Mouse (Mus musculus): ENCODE results near the gene Exoc5. TPM values are rescaled to one million over a fixed set of nuclear protein-coding genes. Genes with fewer than 3 reads are reported as not detected.

The Exoc5 gene
- total and polyA plus RNA-seq, 2 experiments from 2014 or later: 61.2 to 104 TPM

DNA sequence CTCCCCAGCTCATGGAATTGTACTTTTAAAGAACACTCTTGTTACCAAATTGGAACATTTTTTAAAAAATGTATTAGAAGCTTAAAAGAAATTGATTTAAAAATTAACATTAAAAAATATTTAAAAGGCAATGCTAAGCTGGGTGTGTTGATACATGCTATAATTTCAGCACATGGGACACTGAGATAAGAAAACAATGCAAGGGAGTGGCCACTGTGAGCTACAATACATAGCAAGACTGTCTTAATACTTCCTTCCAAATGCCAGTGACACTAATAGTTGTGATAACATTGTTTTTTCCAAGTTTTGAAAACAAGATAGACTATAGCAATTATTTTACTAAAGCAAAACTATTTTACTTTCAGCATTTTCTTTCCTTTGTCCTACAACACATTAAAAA, 17.0 kb downstream of the Exoc5 start:
- no peak for TF ChIP-seq CTCF (IDR thresholded peaks at IDR 0.05; ENCODE audit: low read depth)
- H3K4me3 ChIP-seq (ENCODE audit: low read depth, low read length): no peak overlapping the region
- no peak overlapping the region for H3K9ac ChIP-seq
- ATAC-seq: no peak
- DNase-seq: no peak
- no peak overlapping the region for H3K4me2 ChIP-seq (ENCODE audit: low read depth)
- H3K27me3 ChIP-seq (ENCODE audit: insufficient read depth, low read length): no peaks in the 10 kb centered on the region
- H3K4me1 ChIP-seq (ENCODE audit: insufficient read depth): no peaks in the 10 kb centered on the region
- no peak overlapping the region for H3K27ac ChIP-seq (ENCODE audit: low read depth, low read length)
- H3K36me3 ChIP-seq (ENCODE audit: insufficient read depth): no peaks in the 10 kb centered on the region; the same call in 1 of the 2 replicates
- no peaks in the 10 kb centered on the region for H3K9me3 ChIP-seq (ENCODE audit: low read length)

DNA sequence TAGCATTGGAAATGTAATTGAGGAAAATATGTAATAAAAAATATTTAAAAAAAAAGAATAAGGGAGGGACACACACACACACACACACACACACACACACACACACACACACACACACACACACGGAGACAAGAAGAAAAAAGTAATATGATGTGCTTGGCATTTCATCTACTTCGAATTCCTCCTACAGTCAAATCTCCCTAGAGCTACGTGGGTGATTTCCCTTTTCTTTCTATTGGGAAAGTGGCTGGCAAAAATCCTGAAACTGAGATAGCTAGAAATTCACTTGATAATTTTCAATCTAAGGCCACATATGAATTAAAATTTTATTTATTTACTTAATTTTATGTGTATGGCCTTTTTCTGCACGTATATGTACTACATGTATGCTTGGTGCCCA, 20.8 kb downstream of the Exoc5 start:
- Histone ChIP-seq H3K27ac (ENCODE audit: low read depth, low read length) (no peak overlapping the region), H3K9ac (no peak overlapping the region), H3K36me3 (ENCODE audit: insufficient read depth) (no peaks in the 10 kb centered on the region), H3K9me3 (ENCODE audit: low read length) (no peaks in the 10 kb centered on the region), H3K4me2 (ENCODE audit: low read depth) (no peak overlapping the region), H3K4me3 (ENCODE audit: low read depth, low read length) (no peak overlapping the region), H3K27me3 (ENCODE audit: insufficient read depth, low read length) (no peaks in the 10 kb centered on the region), H3K4me1 (ENCODE audit: insufficient read depth) (no peaks in the 10 kb centered on the region)
- DNase-seq (no peak), ATAC-seq (no peak)
- WGBS: 91% methylated on average over 4 of the region's 4 CpGs
- no peak for TF ChIP-seq CTCF (IDR thresholded peaks at IDR 0.05; ENCODE audit: low read depth)

DNA sequence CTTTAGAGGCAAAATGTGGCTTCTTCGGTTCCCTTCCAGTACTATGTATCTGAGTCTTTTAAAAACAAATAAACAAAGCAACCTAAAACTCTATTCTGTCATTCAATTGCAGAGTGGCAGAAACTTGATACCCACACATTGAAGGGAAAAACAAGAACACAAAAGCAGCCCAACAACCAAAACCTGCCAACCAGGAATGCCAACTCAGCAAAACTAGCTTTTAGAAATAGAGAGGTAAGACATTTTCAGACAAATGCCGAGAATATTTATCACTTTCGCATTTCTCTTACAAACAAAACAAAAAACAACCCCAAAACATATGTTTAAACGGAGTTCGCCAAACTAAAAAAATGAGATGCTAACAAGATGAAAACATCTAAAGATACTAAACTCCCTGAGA, 37.5 kb downstream of the Exoc5 start:
- Histone ChIP-seq H3K9me3 (ENCODE audit: low read length) (no peaks in the 10 kb centered on the region), H3K4me3 (ENCODE audit: low read depth, low read length) (no peak overlapping the region), H3K9ac (no peak overlapping the region), H3K27me3 (ENCODE audit: insufficient read depth, low read length) (no peaks in the 10 kb centered on the region), H3K36me3 (ENCODE audit: insufficient read depth) (peaks cover 8% of the 10 kb centered on the region), H3K4me1 (ENCODE audit: insufficient read depth) (no peaks in the 10 kb centered on the region), H3K4me2 (ENCODE audit: low read depth) (no peak overlapping the region), H3K27ac (ENCODE audit: low read depth, low read length) (no peak overlapping the region)
- DNase-seq: no peak
- TF ChIP-seq CTCF (IDR thresholded peaks at IDR 0.05; ENCODE audit: low read depth): no peak
- no peak for ATAC-seq
- 84% methylated on average over 5 of the region's 5 CpGs for WGBS

DNA sequence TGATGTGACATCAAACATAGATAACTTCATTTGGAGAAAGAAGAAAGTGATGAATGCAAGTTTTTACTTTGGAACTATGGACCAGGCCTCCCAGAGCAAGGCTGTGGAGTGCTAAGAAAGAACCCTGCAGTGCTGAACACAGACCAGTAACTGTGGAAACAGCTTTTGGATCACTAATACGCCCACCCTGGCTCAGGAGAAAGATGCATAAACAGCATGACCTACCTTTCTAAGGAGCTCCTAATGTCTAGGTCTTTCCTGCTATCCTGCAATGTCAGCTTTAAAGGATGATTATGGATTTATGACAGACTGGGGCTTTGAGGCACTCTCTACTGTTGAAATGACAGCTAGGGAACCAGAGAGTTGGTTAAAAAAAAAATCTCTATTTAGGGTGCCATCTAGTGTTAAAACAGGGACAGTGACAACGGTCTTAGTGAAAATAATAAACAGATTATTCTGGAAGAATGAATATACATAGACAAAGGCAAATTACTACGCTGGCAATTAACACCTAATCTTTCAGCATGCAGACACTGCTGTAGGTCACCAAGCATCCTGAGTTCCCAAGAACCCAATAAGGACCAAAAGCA, 38.6 kb downstream of the Exoc5 start:
- ATAC-seq (peak; percentile 60), DNase-seq (peak; percentile 18)
- H3K9me3 ChIP-seq (ENCODE audit: low read length): no peaks in the 10 kb centered on the region
- H3K4me1 ChIP-seq (ENCODE audit: insufficient read depth): no peaks in the 10 kb centered on the region
- no peak overlapping the region for H3K4me3 ChIP-seq (ENCODE audit: low read depth, low read length)
- H3K9ac ChIP-seq: no peak overlapping the region
- H3K27me3 ChIP-seq (ENCODE audit: insufficient read depth, low read length): no peaks in the 10 kb centered on the region
- no peak overlapping the region for H3K4me2 ChIP-seq (ENCODE audit: low read depth)
- H3K36me3 ChIP-seq (ENCODE audit: insufficient read depth): peaks cover 4% of the 10 kb centered on the region
- 51% methylated on average over 3 of the region's 3 CpGs for WGBS
- H3K27ac ChIP-seq (ENCODE audit: low read depth, low read length): no peak overlapping the region
- peak; percentile 56 for TF ChIP-seq CTCF (IDR thresholded peaks at IDR 0.05; ENCODE audit: low read depth)

DNA sequence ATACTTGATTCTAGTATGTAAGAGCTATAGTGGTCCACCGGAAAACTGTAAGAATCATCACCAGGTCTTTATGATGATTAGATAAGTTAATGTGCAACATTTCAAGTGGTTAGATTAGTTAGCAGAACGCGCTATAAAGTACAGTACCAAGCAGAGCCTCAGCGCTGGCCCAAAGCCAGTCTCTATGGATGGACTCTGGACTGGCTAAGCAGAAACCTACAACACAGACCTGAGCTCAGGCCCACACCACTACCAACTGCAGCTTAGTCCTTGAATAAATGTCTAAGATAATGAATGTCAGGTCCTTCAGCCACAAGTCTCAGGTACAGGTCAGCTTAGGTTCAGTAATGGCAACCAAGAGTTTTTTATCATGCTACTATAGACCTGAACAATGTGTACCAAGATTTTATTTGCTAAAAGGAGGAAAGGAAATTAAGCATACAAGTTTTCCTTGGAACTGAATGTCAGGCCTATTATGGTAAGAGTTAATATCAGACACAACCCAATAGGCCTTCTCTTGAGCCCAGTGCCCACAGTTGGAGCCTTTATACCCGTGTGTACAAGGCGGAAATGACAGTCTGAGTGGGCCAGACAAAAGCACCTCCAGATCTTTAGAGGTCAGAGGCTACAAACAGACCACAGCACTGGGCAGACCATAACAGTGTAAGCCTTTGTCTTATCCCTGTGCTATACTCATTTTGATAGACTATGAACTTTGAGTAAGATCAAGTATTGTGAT, 39.2 kb downstream of the Exoc5 start:
- Histone ChIP-seq H3K27ac (ENCODE audit: low read depth, low read length) (no peak overlapping the region), H3K36me3 (ENCODE audit: insufficient read depth) (peaks cover 4% of the 10 kb centered on the region), H3K9me3 (ENCODE audit: low read length) (no peaks in the 10 kb centered on the region), H3K4me1 (ENCODE audit: insufficient read depth) (no peaks in the 10 kb centered on the region), H3K27me3 (ENCODE audit: insufficient read depth, low read length) (no peaks in the 10 kb centered on the region), H3K4me3 (ENCODE audit: low read depth, low read length) (no peak overlapping the region), H3K9ac (no peak overlapping the region), H3K4me2 (ENCODE audit: low read depth) (no peak overlapping the region)
- ATAC-seq (no peak), DNase-seq (no peak)
- TF ChIP-seq CTCF (IDR thresholded peaks at IDR 0.05; ENCODE audit: low read depth): no peak
- WGBS: 89% methylated on average over 6 of the region's 6 CpGs

DNA sequence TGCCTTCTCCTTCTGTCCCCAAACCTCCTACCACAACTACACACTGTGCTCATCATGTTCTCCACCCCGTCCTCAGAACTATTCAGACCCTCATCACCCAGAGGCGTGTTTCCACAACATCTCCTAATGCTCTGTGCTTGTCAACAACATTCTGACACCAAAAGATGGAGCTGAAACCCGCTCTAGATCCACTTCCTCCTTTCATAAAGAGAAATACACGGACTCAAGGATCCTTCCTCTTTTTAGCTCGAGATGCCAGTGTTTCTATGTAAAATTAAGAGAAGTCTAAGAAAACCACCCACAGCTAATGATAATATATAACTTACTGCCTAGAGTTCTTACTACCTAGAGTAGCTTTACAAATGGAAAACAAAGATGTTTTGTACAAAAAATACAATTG, 46.7 kb downstream of the Exoc5 start:
- TF ChIP-seq CTCF (IDR thresholded peaks at IDR 0.05; ENCODE audit: low read depth): no peak
- Histone ChIP-seq H3K27me3 (ENCODE audit: insufficient read depth, low read length) (no peaks in the 10 kb centered on the region), H3K4me2 (ENCODE audit: low read depth) (no peak overlapping the region), H3K9me3 (ENCODE audit: low read length) (no peaks in the 10 kb centered on the region), H3K4me3 (ENCODE audit: low read depth, low read length) (no peak overlapping the region), H3K36me3 (ENCODE audit: insufficient read depth) (peaks cover 12% of the 10 kb centered on the region; the same call in 1 of the 2 replicates), H3K9ac (no peak overlapping the region), H3K27ac (ENCODE audit: low read depth, low read length) (no peak overlapping the region), H3K4me1 (ENCODE audit: insufficient read depth) (no peaks in the 10 kb centered on the region)
- 92% methylated on average over 5 of the region's 5 CpGs for WGBS
- no peak for ATAC-seq
- DNase-seq: no peak

DNA sequence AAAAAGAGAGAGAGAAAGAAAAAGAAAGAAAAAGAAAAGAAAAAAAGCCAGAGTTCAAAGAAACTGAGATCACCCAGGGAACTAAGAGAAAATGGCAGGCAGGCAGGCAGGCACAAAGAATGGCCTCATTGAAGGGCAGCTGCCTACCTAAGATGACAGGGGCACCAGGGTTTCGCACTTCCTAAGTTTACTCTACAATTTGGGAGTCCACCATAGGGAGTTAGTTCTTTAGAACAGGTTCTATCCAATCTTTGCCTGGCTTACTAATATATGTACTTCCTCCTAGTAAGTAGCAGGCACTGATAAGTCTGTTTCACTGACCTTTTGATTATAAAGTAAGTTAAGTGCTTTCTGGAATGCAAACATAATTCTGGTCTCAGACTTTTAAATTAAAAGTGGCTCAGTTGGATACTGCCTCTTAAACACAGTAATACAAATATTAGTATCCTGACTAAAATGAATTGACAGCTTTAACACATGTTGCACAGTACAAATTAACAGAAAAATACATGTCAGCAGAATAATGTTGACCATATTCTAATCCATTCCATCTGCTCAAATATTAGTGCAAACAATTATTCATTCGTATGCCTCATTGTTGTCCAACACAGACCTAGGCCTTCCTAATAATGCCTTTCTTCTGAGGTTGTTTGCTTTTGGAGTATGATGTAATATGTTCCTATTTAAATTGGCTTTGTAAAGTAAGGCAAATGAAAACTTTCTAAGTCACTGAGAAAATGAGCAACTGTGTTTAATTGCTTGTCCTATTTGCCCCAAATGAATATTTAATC, 57.9 kb downstream of the Exoc5 start:
- Histone ChIP-seq H3K4me1 (ENCODE audit: insufficient read depth) (no peaks in the 10 kb centered on the region), H3K9me3 (ENCODE audit: low read length) (no peaks in the 10 kb centered on the region), H3K4me3 (ENCODE audit: low read depth, low read length) (no peak overlapping the region), H3K9ac (no peak overlapping the region), H3K4me2 (ENCODE audit: low read depth) (no peak overlapping the region), H3K36me3 (ENCODE audit: insufficient read depth) (no peaks in the 10 kb centered on the region), H3K27me3 (ENCODE audit: insufficient read depth, low read length) (no peaks in the 10 kb centered on the region), H3K27ac (ENCODE audit: low read depth, low read length) (no peak overlapping the region)
- DNase-seq: no peak
- 66% methylated on average over 2 of the region's 2 CpGs for WGBS
- TF ChIP-seq CTCF (IDR thresholded peaks at IDR 0.05; ENCODE audit: low read depth): no peak
- ATAC-seq: no peak

Data from forebrain, postnatal 0 days (tissue).